Mouse (Mus musculus): ENCODE data around the gene Hoxa3.

Hoxa3 gene

DNA sequence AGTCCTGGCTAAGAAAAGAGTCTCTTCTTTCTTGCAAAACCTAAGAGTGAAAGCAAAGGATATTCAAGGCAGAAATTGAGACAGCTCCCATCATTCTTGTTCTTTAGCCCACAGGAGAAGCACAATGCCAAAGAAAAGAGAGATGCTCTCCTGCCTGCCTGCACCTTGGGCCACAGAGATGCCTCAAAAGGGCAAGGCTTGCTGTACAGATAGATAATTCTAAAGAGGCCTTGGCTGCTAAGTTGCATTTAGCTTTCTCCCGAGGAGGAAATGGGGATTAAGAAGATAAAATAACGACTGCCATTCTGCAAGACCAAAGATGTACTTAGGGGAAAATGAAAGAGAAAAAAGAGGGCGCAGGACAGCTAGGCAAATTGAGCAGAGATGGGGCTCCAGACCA is 33.8 kb upstream of the Hoxa3 start:
- DNase-seq (ENCODE audit: low read depth, low spot score), result peak; percentile 25

- peak; percentile 64 for DNase-seq (ENCODE audit: low read depth, low spot score)
These were observed 33.3 kb upstream of the Hoxa3 start for GRCm38 (mm10) chr6:52246403-52246803.

DNA sequence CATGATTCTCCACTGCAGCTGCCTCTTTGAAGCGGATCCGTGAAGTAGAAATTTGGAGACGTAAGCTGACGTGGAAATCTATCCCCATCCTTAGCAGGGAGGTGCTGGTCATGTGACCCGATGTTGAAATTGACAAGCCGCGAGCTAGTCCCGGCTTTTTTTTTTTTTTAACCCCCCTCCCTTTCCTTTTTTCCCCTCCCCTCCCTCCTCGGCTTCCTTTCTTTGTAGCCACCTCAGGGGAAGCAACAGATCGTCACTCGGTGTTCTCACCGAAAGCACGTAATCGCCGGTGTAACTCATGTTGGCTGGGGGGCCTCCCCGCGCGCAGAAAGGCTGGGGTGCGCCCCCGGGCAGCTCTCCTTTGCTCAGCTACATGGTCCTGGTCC is 32.6 kb upstream of the Hoxa3 start, which contains the start of gene Hoxa11:
Gene Hoxa11 (minus strand): TSS at position 54 of the 386 bp plus-strand sequence.
- peak; percentile 69 for DNase-seq (ENCODE audit: low read depth, low spot score)

GRCm38 (mm10) chr6:52245040-52245756 is 32.1 kb upstream of the Hoxa3 start:
- DNase-seq (ENCODE audit: low read depth, low spot score), result no peak

GRCm38 (mm10) chr6:52244471-52245039 is 31.4 kb upstream of the Hoxa3 start:
- DNase-seq (ENCODE audit: low read depth, low spot score), result peak; percentile 34

GRCm38 (mm10) chr6:52243681-52244121 is 30.6 kb upstream of the Hoxa3 start:
- DNase-seq (ENCODE audit: low read depth, low spot score), result peak; percentile 71

DNA sequence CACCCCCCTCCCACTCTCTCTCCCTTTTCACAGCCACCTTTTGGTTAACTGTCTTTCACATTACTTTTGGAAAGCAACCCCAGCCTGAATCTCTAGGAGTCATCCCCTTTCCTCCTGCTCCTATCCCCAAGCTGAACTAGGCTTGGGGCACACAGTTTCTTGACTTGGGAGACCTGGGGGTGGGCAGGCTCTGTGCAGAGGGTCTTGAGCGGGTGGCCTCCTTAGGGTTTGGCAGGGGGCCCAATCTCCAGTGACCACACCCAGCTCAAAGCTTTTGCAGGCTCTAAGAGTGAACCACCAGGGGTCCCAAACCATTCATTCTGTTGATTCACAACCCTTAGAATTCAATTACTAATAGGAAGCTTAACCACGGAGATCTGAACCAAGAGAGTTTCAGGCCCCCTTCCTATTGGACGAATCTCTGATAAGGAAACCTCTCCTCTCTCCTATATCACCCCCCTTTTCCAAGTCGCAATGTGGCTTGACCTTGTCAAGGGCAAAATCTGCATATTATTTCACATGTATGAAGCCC is 29.7 kb upstream of the Hoxa3 start:
- peak; percentile 73 for DNase-seq (ENCODE audit: low read depth, low spot score)

DNA sequence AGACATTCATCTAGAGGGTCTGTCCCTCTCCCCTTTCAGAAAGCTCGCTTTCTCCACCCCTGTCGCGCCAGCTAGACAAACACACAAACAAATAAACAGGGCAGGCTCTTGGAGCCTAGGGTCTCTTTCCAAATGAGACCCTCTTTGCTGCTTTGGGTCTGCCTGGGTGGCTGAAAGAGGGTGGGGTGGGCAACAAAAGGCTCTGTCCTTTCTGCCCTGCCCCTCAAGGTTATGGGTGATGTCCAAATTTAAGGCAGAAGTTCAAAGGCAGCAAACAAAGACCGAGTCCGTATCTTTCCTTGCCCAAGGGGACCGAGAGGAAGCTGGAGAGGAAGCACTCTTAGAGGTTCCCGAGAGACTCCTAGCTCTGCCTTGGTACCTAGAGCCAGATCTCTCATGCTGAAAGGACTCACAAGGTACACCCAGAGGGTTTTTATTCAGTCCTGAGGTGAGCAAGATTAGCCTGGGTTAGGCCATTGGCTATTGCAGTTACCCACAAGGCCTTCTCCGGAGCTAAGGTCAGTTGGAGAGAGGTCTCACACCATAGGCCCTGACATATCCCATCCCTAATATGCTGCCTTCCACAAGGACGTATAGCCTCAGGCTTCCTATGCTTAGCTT is 28.0 kb upstream of the Hoxa3 start:
- DNase-seq (ENCODE audit: low read depth, low spot score), result no peak

- DNase-seq (ENCODE audit: low read depth, low spot score), result peak; percentile 90
These were observed 27.4 kb upstream of the Hoxa3 start, which contains the start of gene Hoxa10 for GRCm38 (mm10) chr6:52240389-52241000. TSS of gene Hoxa10 (minus strand) at chr6:52240854.

GRCm38 (mm10) chr6:52239625-52240388 is 26.7 kb upstream of the Hoxa3 start:
- no peak for DNase-seq (ENCODE audit: low read depth, low spot score)

DNA sequence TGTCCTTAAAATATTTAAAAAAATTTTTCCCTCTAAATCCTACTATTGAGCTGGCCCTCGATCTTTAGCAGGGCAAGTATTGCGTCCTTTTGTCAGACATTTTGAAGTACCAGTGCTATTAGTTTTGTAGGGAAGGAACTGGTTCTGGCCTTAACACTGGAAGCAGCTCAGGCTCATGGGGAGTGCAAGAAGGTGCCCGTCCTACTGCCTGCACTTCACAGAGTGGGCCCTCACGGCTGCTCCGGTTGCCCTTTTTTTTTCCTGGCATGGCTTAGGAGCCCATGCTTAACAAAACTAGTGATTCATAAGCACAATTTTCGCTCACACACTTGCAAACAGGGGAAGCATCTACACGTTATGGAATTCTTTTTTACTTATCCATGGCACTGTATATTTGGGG is 25.8 kb upstream of the Hoxa3 start:
- DNase-seq (ENCODE audit: low read depth, low spot score), result no peak

DNA sequence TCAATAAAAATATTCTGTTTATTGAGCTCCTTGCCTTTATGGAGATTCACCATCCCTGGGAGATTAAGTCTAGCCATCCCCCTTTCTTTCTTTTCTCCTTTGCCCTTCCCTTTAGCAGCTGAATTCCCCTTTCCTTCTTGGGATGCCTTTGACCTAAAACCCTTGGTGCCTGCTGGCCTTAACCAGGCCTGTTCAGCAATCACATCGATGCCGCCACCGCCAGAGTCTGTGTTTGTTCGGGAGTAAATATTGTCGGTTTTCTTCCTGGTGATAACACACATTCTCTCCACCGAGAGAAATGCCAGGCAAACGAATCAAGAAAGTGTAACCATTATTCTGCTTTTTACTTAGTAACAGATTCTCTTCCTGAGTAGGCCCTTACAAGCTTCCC is 25.0 kb upstream of the Hoxa3 start:
- DNase-seq (ENCODE audit: low read depth, low spot score), result no peak

- no peak for DNase-seq (ENCODE audit: low read depth, low spot score)
These were observed 24.4 kb upstream of the Hoxa3 start for GRCm38 (mm10) chr6:52237346-52238154.

DNA sequence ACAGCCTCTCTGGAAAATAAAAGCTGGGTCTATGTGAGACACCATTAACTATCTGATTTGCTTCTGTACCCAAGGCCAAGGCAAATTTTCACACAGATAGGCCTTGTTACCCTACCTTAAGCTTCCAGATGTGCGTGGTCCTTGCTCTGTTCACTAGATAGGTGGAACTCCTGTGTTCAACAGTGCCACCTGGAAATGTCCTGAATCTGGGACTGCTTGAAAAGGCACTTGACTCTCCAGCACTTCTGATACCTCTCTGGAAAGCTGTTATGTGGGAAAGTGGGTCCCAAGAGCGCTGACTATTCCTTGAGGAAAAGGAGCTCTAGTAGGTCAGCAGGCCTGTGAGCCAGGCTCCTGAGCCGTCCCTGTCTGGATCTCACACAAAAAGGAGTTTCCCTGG is 23.7 kb upstream of the Hoxa3 start:
- DNase-seq (ENCODE audit: low read depth, low spot score), result no peak

DNA sequence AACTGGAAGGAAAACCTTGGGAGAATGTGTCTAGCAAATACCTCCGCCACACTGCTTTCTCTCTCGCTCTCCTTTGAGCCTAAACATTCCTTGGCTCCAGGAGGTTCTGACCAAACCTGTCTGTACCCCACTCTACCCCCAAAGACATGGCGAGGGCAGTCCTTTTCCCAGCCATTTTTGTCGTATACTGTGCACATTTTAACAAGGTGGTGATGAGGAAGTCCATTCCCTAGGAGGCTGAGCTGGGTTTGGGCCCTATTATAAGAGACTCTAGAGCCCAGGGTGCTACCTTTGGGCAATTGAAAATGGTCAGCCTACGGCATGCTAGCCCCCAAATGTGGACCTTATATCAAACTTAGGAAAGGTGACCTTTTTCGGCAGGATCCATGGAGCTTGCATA is 22.7 kb upstream of the Hoxa3 start:
- DNase-seq (ENCODE audit: low read depth, low spot score), result no peak

- no peak for DNase-seq (ENCODE audit: low read depth, low spot score)
These were observed 22.1 kb upstream of the Hoxa3 start for GRCm38 (mm10) chr6:52235267-52235666.

DNA sequence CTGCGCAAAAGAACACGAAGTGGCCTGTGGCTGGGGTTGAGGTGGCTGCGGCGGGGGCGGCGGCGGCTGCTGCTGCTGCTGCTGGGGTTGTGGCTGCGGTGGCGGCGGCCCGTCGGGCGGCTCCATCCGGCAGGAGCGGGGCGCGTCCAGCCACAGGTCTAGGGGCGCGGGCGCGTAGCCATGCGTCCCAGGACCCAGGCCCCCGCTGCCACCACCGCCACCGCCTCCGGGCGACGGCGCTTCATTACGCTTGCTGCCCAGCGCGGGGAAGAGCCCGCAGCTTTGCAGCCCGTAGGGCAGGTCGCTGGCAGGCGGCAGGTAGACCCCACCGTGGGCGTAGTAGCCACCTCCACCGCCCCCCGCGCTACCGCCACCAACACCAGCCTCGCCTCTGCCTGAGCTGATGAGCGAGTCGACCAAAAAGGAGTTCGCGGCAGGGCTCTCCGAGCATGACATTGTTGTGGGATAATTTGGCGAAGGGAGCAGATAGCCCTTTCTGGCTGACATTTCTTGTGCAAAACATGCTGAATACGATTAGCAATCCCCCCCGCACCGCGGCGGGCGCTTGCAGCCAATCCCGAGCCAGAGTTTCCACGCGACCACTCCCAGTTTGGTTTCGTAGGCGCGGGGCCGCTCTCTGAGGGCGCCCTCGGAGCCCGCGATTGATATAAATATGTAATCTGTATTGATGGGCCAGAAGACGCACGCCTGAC is 21.4 kb upstream of the Hoxa3 start:
- DNase-seq (ENCODE audit: low read depth, low spot score), result peak; percentile 44

GRCm38 (mm10) chr6:52233546-52234427 is 20.7 kb upstream of the Hoxa3 start:
- DNase-seq (ENCODE audit: low read depth, low spot score), result peak; percentile 64

DNA sequence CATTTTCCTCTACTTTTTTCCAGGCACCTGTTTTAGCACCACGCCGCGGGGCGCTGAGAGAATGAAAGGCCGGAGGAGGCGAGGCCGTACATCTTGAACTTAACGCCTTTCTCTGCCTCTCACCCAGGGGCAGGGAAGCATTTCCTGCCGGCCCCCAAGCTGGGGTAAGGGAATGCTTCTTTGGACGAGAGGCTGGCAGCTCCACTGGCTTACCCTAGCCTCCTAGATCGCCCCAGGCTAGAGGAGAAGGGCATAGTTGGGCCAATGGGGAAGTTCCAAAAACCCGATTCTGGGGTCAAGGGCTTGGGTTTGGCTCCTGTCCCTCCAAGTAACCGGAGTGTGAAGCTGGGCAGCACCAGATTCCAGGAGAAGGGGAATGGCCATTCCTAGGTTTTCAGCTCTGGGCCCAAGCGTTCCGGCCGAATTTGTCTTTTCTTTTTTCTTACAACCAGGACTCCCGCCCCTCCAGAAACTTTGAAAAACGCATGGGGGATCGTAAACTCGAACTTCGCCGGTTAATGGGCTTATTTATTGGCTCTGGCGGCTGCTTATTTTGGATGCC is 19.9 kb upstream of the Hoxa3 start:
- DNase-seq (ENCODE audit: low read depth, low spot score), result peak; percentile 81
